Comparison of ENCODE assay signal across 18 mouse cellular contexts in the genomic region with DNA sequence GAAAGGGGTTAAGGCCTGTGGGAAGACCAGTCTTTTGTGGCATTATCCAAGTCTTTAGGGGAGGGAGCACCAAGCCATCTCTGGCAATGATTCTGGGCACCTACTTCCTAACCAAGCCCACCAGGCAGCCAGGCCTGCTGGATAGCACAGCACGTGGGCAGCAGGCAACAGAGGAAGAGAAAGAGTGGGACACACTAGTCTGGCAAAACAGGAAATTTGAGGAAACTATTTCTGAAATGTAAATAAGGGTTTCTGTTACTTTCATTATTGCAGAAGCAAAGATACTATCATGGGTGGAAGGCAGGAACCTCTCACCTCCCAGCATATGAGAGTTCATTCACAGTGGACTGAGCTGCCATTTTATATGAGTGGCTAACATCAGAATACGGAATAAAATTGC.
DNase-seq lines count a peak whose midpoint lies in the region; ATAC-seq and TF ChIP-seq lines count a peak whose summit lies in the region.
"Had no signal": no experiment of that assay in that cellular context is flagged by ENCODE, and none has a peak within 500 bp of the region (broad histone marks: within the 10 kb centered on the region; RNA-seq: fewer than 3 reads in every experiment).

No protein-coding gene starts in this region.

- peaks cover 15% of the 10 kb centered on the region for H3K4me1 ChIP-seq in intestine, postnatal 0 days (replicated peaks; ENCODE audit: control insufficient read depth, insufficient read depth, low read length)

- no peak overlapping the region for H3K9ac ChIP-seq in intestine, postnatal 0 days (ENCODE audit: low read depth, low read length)
- H3K9ac ChIP-seq: embryonic facial prominence, embryonic 15.5 days; forebrain, embryonic 13.5 days; heart, embryonic 12.5 days; liver, embryonic 13.5 days; midbrain, embryonic 15.5 days had no signal

- 41% methylated on average over 2 of the region's 2 CpGs for WGBS in intestine, postnatal 0 days

- TF ChIP-seq CTCF in intestine, postnatal 0 days (IDR thresholded peaks at IDR 0.05; ENCODE audit: low read depth): no peak

- no peak for DNase-seq in frontal cortex, postnatal 36 days (ENCODE audit: low spot score in 2 of 2)
- DNase-seq in 416B (ENCODE audit: low read depth) (peak; percentile 60), liver (no peak)
- no peak for DNase-seq in T-cell, adult 2 months (ENCODE audit: low spot score)
- DNase-seq: adrenal gland, postnatal 36 days; cerebellum, postnatal 36 days; gastrocnemius, postnatal 14 days; heart, postnatal 36 days; liver, embryonic 13.5 days had no signal

- no peaks in the 10 kb centered on the region for H3K27me3 ChIP-seq in intestine, postnatal 0 days (replicated peaks; ENCODE audit: control insufficient read depth, insufficient read depth, low read length)
- H3K27me3 ChIP-seq: embryonic facial prominence, embryonic 15.5 days; forebrain, embryonic 13.5 days; heart, embryonic 12.5 days; liver, embryonic 13.5 days; midbrain, embryonic 15.5 days had no signal

- 0 out of 2 replicates have a peak, but pooled peaks have one; percentile 15 for ATAC-seq in frontal cortex, adult (ENCODE audit: low TSS enrichment)
- peak; percentile 34 for ATAC-seq in activated CD4-positive, CD25-positive, alpha-beta regulatory T cell, adult 4 months
- ATAC-seq in intestine, postnatal 0 days: no peak
- ATAC-seq: forebrain, embryonic 13.5 days; hindbrain, postnatal 0 days; midbrain, embryonic 15.5 days had no signal

- no peaks in the 10 kb centered on the region for H3K9me3 ChIP-seq in intestine, postnatal 0 days (ENCODE audit: control insufficient read depth)
- H3K9me3 ChIP-seq: embryonic facial prominence, embryonic 15.5 days; forebrain, embryonic 13.5 days; heart, embryonic 12.5 days; limb, embryonic 10.5 days; liver, embryonic 13.5 days; midbrain, embryonic 15.5 days had no signal

- no peak overlapping the region for H3K4me2 ChIP-seq in intestine, postnatal 0 days (replicated peaks; ENCODE audit: low read depth)
- H3K4me2 ChIP-seq: embryonic facial prominence, embryonic 15.5 days; forebrain, embryonic 13.5 days; heart, embryonic 12.5 days; liver, embryonic 13.5 days; midbrain, embryonic 15.5 days had no signal

- H3K27ac ChIP-seq in intestine, postnatal 0 days (ENCODE audit: low read depth, low read length): peak overlapping the region; percentile 15; the same call in 1 of the 2 replicates
- H3K27ac ChIP-seq: embryonic facial prominence, embryonic 15.5 days; forebrain, embryonic 13.5 days; hindbrain, postnatal 0 days; limb, embryonic 10.5 days; liver, embryonic 13.5 days; midbrain, embryonic 15.5 days had no signal

- no peak overlapping the region for H3K4me3 ChIP-seq in intestine, postnatal 0 days (ENCODE audit: low read depth, low read length)
- H3K4me3 ChIP-seq: embryonic facial prominence, embryonic 15.5 days; forebrain, embryonic 13.5 days; heart, embryonic 12.5 days; limb, embryonic 10.5 days; liver, embryonic 13.5 days; midbrain, embryonic 15.5 days had no signal

- peaks cover 5% of the 10 kb centered on the region; the same call in 1 of the 2 replicates for H3K36me3 ChIP-seq in intestine, postnatal 0 days (ENCODE audit: control insufficient read depth, insufficient read depth)
- H3K36me3 ChIP-seq: heart, embryonic 12.5 days; limb, embryonic 10.5 days; liver, embryonic 13.5 days; midbrain, embryonic 15.5 days had no signal
